Mouse (Mus musculus): ENCODE data around the gene Bag5. TPM values are rescaled to one million over a fixed set of nuclear protein-coding genes. Genes with fewer than 3 reads are reported as not detected.
A peak's percentile ranks its signal among the peaks of the same experiment; 100 is the strongest.

Gene Bag5
- polyA plus RNA-seq, 1 experiment from 2014 or later: 72.9 TPM

DNA sequence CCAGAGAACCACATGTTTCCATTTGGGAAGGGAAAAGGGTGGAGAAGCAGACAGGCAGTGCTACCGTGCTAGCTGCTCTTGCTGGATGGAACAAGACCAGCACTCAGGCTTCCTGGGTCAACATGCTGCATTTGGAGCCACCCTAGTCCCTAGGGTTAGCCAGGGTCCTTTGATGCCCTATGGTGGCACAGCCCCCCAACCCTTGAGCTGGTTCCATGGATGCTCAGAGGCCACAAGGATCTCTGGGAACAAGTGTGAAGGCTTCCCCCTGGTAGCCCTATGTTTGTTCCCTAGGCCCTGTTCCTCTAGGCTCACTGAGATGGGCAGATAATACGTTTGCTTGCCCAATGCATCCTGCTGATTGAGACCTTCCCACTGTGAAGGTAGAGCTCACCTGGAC is 42.2 kb upstream of the Bag5 start:
- no peak overlapping the region for H3K4me3 ChIP-seq (replicated peaks; ENCODE audit: low read depth, low read length)
- DNase-seq (no peak), ATAC-seq (ENCODE audit: low FRiP score, low TSS enrichment) (no peak)
- H3K4me1 ChIP-seq (ENCODE audit: control insufficient read depth, insufficient read depth, low read length): peaks cover 10% of the 10 kb centered on the region
- no peaks in the 10 kb centered on the region for H3K36me3 ChIP-seq (ENCODE audit: control insufficient read depth, insufficient read depth, low read length)
- H3K9me3 ChIP-seq (ENCODE audit: control insufficient read depth, low read length): no peaks in the 10 kb centered on the region
- no peak overlapping the region for H3K4me2 ChIP-seq (ENCODE audit: low read length)
- no peak overlapping the region for H3K9ac ChIP-seq (replicated peaks; ENCODE audit: low read length)
- 74% methylated on average over 2 of the region's 2 CpGs for WGBS
- H3K27ac ChIP-seq (replicated peaks; ENCODE audit: low read depth, low read length): no peak overlapping the region
- H3K27me3 ChIP-seq (ENCODE audit: control insufficient read depth, insufficient read depth, low read length): no peaks in the 10 kb centered on the region

DNA sequence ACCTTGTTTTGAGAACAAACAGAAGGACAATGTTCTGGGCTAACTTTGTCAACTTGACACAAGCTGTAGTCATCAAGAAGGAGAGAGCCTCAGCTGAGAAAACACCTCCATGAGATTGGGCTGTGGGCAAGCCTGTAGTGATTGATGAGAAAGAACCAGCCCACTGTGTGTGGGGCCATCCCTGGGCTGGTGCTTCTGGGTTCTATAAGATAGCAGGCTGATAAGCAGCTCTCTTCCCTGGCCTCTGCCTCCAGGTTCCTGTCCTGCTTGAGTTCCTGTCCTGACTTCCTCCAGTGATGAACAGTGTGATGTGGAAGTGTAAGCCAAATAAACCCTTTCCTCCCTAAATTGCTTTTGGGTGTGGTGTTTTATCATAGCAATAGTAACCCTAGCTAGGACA is 41.7 kb upstream of the Bag5 start:
- Histone ChIP-seq H3K4me3 (replicated peaks; ENCODE audit: low read depth, low read length) (no peak overlapping the region), H3K9ac (replicated peaks; ENCODE audit: low read length) (no peak overlapping the region), H3K36me3 (ENCODE audit: control insufficient read depth, insufficient read depth, low read length) (no peaks in the 10 kb centered on the region), H3K27me3 (ENCODE audit: control insufficient read depth, insufficient read depth, low read length) (no peaks in the 10 kb centered on the region), H3K27ac (replicated peaks; ENCODE audit: low read depth, low read length) (no peak overlapping the region), H3K4me2 (ENCODE audit: low read length) (no peak overlapping the region), H3K4me1 (ENCODE audit: control insufficient read depth, insufficient read depth, low read length) (peaks cover 5% of the 10 kb centered on the region), H3K9me3 (ENCODE audit: control insufficient read depth, low read length) (no peaks in the 10 kb centered on the region)
- no peak for DNase-seq
- no peak for ATAC-seq (ENCODE audit: low FRiP score, low TSS enrichment)

DNA sequence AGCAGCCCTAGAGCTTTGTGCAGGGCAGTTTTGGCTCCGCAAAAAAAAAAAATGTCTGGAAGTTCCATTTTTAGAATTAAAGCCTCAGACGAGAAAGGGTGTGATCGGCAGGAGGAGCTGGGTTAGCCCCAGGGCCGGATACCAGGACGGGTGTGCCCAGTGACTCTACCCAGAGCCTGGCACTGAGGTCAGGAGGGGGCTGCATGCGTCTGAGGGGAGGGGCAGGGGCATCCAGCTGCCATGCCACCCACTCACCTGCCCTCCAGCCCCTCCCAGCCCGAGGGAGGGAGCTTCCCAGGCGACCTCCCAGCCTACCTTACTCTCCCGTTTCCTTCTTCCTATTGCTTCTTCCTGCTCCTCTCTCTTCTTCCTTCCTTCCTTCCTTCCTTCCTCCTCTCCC is 40.3 kb upstream of the Bag5 start:
- no peak for ATAC-seq (ENCODE audit: low FRiP score, low TSS enrichment)
- H3K4me1 ChIP-seq (ENCODE audit: control insufficient read depth, insufficient read depth, low read length): peaks cover 5% of the 10 kb centered on the region
- H3K9me3 ChIP-seq (ENCODE audit: control insufficient read depth, low read length): no peaks in the 10 kb centered on the region
- H3K27ac ChIP-seq (replicated peaks; ENCODE audit: low read depth, low read length): no peak overlapping the region
- no peak overlapping the region for H3K9ac ChIP-seq (replicated peaks; ENCODE audit: low read length)
- H3K27me3 ChIP-seq (ENCODE audit: control insufficient read depth, insufficient read depth, low read length): no peaks in the 10 kb centered on the region
- WGBS: 69% methylated on average over 9 of the region's 9 CpGs
- H3K4me3 ChIP-seq (replicated peaks; ENCODE audit: low read depth, low read length): no peak overlapping the region
- no peak overlapping the region for H3K4me2 ChIP-seq (ENCODE audit: low read length)
- no peaks in the 10 kb centered on the region for H3K36me3 ChIP-seq (ENCODE audit: control insufficient read depth, insufficient read depth, low read length)
- no peak for DNase-seq

DNA sequence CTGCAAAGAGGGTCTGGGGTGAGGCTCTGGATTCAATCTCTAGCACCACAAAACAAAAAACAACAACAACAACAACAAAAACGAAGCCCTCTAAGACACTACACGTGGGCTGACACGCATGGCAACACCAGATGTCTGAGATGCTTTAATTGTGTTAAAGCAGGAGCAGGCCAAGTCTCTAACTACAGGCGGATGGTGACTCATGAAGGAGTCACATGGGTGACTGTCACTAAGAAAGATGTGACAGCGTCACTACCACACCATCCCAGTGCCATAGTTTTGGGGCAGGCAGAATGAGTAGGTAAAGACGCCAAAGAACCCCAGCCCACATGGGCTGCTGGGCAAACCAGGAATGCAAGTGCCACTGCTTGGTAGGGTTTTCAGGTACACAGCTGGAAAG is 39.4 kb upstream of the Bag5 start:
- Histone ChIP-seq H3K4me1 (ENCODE audit: control insufficient read depth, insufficient read depth, low read length) (no peaks in the 10 kb centered on the region), H3K27me3 (ENCODE audit: control insufficient read depth, insufficient read depth, low read length) (no peaks in the 10 kb centered on the region), H3K4me3 (replicated peaks; ENCODE audit: low read depth, low read length) (no peak overlapping the region), H3K27ac (replicated peaks; ENCODE audit: low read depth, low read length) (no peak overlapping the region), H3K36me3 (ENCODE audit: control insufficient read depth, insufficient read depth, low read length) (no peaks in the 10 kb centered on the region), H3K4me2 (ENCODE audit: low read length) (no peak overlapping the region), H3K9ac (replicated peaks; ENCODE audit: low read length) (no peak overlapping the region), H3K9me3 (ENCODE audit: control insufficient read depth, low read length) (no peaks in the 10 kb centered on the region)
- WGBS: 92% methylated on average over 6 of the region's 6 CpGs
- DNase-seq (no peak), ATAC-seq (ENCODE audit: low FRiP score, low TSS enrichment) (no peak)

DNA sequence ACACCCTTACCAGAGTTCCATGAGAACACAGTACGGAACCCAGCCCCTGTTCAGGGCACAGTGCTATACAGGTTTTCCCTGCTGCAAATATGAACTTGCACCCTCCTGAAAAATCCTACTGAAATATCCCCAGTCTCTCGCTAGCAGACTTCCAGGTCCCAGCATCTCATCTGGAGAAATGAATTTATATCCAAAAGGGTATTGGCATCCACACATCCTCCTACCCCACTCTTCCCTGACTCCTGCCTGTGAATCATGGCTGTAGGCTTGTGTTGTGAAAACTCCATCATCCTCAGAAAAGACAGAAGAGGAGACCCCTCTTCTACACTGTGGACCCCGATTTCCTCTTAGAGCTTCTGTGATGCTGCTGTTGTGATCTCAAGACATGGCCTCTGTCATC is 37.7 kb upstream of the Bag5 start:
- ATAC-seq (ENCODE audit: low FRiP score, low TSS enrichment) (no peak), DNase-seq (no peak)
- H3K9me3 ChIP-seq (ENCODE audit: control insufficient read depth, low read length): no peaks in the 10 kb centered on the region

DNA sequence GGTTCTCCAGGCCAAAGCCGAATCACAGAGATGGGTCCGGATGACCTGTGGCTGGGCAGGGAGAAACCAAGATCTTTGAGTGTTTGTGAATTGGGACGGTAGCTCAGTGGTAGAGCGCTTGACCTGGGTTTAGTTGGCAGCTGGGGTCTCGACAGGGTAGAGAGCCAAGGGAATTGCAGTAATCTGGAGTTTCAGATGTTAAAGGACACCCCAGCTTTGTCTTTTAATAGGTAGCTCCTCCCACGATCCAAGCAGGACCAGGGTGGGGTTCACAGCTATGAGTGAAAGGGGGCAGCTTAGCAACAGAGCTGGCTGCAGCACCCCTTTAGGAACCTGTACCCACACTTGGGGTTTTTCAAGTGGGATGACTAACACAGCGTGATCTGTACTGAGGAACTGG is 34.4 kb upstream of the Bag5 start:
- Histone ChIP-seq H3K9ac (replicated peaks; ENCODE audit: low read length) (no peak overlapping the region), H3K4me1 (ENCODE audit: control insufficient read depth, insufficient read depth, low read length) (0 out of 2 replicates have a peak, but pooled peaks cover 3% of the 10 kb centered on the region), H3K27ac (replicated peaks; ENCODE audit: low read depth, low read length) (no peak overlapping the region), H3K27me3 (ENCODE audit: control insufficient read depth, insufficient read depth, low read length) (no peaks in the 10 kb centered on the region), H3K4me2 (ENCODE audit: low read length) (no peak overlapping the region), H3K9me3 (ENCODE audit: control insufficient read depth, low read length) (no peaks in the 10 kb centered on the region), H3K36me3 (ENCODE audit: control insufficient read depth, insufficient read depth, low read length) (no peaks in the 10 kb centered on the region), H3K4me3 (replicated peaks; ENCODE audit: low read depth, low read length) (no peak overlapping the region)
- DNase-seq (no peak), ATAC-seq (ENCODE audit: low FRiP score, low TSS enrichment) (no peak)
- 81% methylated on average over 7 of the region's 7 CpGs for WGBS

More for the DNA sequence above, 37.7 kb upstream of the Bag5 start:
- WGBS: 92% methylated on average over 3 of the region's 3 CpGs
- H3K9ac ChIP-seq (replicated peaks; ENCODE audit: low read length): no peak overlapping the region
- H3K4me1 ChIP-seq (ENCODE audit: control insufficient read depth, insufficient read depth, low read length): 0 out of 2 replicates have a peak, but pooled peaks cover 3% of the 10 kb centered on the region
- no peak overlapping the region for H3K4me2 ChIP-seq (ENCODE audit: low read length)
- no peak overlapping the region for H3K27ac ChIP-seq (replicated peaks; ENCODE audit: low read depth, low read length)
- H3K27me3 ChIP-seq (ENCODE audit: control insufficient read depth, insufficient read depth, low read length): no peaks in the 10 kb centered on the region
- no peak overlapping the region for H3K4me3 ChIP-seq (replicated peaks; ENCODE audit: low read depth, low read length)
- no peaks in the 10 kb centered on the region for H3K36me3 ChIP-seq (ENCODE audit: control insufficient read depth, insufficient read depth, low read length)

DNA sequence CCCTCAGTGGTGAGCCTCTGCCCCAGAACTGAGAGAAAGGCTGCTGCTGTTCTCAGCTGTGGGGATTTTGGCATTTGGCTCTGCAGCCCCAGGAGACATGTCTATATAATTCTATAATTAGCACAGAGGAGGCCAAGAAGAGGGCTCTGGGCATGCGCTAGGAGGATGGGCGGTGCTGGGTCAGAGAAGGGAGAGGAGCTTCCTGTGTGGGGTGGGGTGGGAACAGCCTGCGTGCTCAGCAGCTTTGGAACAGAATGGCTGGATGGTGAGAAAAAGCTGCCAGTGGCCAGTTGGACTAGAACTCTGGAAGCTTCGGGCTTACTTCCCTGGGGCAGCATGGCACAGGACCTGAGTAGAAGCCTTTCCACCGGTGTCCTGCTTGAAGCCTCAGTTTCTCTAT is 33.0 kb upstream of the Bag5 start:
- Histone ChIP-seq H3K36me3 (ENCODE audit: control insufficient read depth, insufficient read depth, low read length) (no peaks in the 10 kb centered on the region), H3K27me3 (ENCODE audit: control insufficient read depth, insufficient read depth, low read length) (no peaks in the 10 kb centered on the region), H3K4me2 (ENCODE audit: low read length) (no peak overlapping the region), H3K4me3 (replicated peaks; ENCODE audit: low read depth, low read length) (no peak overlapping the region), H3K9me3 (ENCODE audit: control insufficient read depth, low read length) (no peaks in the 10 kb centered on the region), H3K4me1 (ENCODE audit: control insufficient read depth, insufficient read depth, low read length) (0 out of 2 replicates have a peak, but pooled peaks cover 3% of the 10 kb centered on the region), H3K27ac (replicated peaks; ENCODE audit: low read depth, low read length) (0 out of 2 replicates have a peak overlapping the region, but pooled peaks have one; percentile 8), H3K9ac (replicated peaks; ENCODE audit: low read length) (0 out of 2 replicates have a peak overlapping the region, but pooled peaks have one; percentile 12)
- ATAC-seq (ENCODE audit: low FRiP score, low TSS enrichment) (no peak), DNase-seq (peak; percentile 49)
- WGBS: 74% methylated on average over 5 of the region's 5 CpGs

DNA sequence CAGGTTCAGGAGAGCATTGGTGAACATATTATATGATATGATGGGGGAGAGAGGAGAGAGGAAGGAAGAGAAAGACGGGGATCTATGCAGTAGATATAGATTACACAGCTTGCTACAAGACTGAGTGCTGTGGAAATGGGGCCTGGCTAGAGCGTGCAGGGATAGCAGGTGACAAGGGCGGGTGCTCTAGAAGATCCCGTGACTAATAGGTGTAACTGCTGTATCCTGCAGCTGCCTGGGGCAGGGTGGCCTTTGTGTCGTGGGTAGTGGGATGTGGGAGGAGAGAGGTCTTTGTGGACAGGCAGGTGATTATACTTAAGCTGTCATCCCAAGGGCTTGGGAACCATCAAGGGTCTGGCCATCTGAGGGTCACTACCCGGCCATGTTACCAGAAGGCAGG is 32.2 kb upstream of the Bag5 start:
- no peak for DNase-seq
- H3K27ac ChIP-seq (replicated peaks; ENCODE audit: low read depth, low read length): no peak overlapping the region
- 66% methylated on average over 6 of the region's 6 CpGs for WGBS
- H3K4me1 ChIP-seq (ENCODE audit: control insufficient read depth, insufficient read depth, low read length): 0 out of 2 replicates have a peak, but pooled peaks cover 3% of the 10 kb centered on the region
- no peak overlapping the region for H3K9ac ChIP-seq (replicated peaks; ENCODE audit: low read length)
- no peaks in the 10 kb centered on the region for H3K27me3 ChIP-seq (ENCODE audit: control insufficient read depth, insufficient read depth, low read length)
- no peak for ATAC-seq (ENCODE audit: low FRiP score, low TSS enrichment)
- no peak overlapping the region for H3K4me3 ChIP-seq (replicated peaks; ENCODE audit: low read depth, low read length)
- H3K36me3 ChIP-seq (ENCODE audit: control insufficient read depth, insufficient read depth, low read length): no peaks in the 10 kb centered on the region
- H3K9me3 ChIP-seq (ENCODE audit: control insufficient read depth, low read length): no peaks in the 10 kb centered on the region
- no peak overlapping the region for H3K4me2 ChIP-seq (ENCODE audit: low read length)

DNA sequence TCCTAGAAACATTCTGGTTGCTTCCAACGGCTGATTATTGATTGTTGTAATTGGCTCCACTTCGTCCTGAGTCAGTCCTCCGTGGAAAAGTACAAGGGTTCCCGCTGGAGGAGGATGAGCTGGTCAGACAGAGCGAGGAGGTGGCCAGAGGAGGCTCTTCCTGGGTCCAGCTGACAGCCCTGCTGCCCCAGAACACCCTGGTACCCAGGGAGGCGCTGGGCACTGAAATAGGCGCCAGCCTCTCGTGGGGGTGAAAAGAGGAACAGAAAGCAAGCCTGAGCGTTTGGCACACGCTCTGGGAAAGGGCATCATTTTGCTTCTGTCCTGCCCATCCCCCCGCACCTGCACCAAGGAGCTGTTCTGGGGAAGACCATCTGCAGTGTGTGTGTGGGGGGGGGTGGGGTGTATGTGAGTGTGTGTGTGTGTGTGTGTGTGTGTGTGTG is 30.9 kb upstream of the Bag5 start:
- WGBS: 78% methylated on average over 11 of the region's 11 CpGs
- Histone ChIP-seq H3K4me2 (ENCODE audit: low read length) (no peak overlapping the region), H3K36me3 (ENCODE audit: control insufficient read depth, insufficient read depth, low read length) (no peaks in the 10 kb centered on the region), H3K4me3 (replicated peaks; ENCODE audit: low read depth, low read length) (no peak overlapping the region), H3K9ac (replicated peaks; ENCODE audit: low read length) (no peak overlapping the region), H3K27ac (replicated peaks; ENCODE audit: low read depth, low read length) (no peak overlapping the region), H3K4me1 (ENCODE audit: control insufficient read depth, insufficient read depth, low read length) (0 out of 2 replicates have a peak, but pooled peaks cover 3% of the 10 kb centered on the region), H3K9me3 (ENCODE audit: control insufficient read depth, low read length) (no peaks in the 10 kb centered on the region), H3K27me3 (ENCODE audit: control insufficient read depth, insufficient read depth, low read length) (no peaks in the 10 kb centered on the region)
- no peak for ATAC-seq (ENCODE audit: low FRiP score, low TSS enrichment)
- no peak for DNase-seq
